Mouse (Mus musculus): Measurements from ENCODE around the gene Olfr1339.

Gene Olfr1339

GRCm38 (mm10) chr4:118731875-118732274 is at the start of gene Olfr1339:
Olfr1339 (plus strand) TSS chr4:118732175.
- in situ Hi-C loops (cut with MboI; ENCODE audit: low pct_unique_long_range_greater_than_20kb in 1 of 2, low sequenced_read_pairs in 2 of 2, unreplicated experiment in 1 of 2) = loop anchor here in 1 of 2 experiments (25.0 kb wide), 1 partner anchor 430 kb away; the partner anchor contains the start of gene Zfp691

- in situ Hi-C loops (cut with MboI; ENCODE audit: low pct_unique_long_range_greater_than_20kb in 1 of 2, low sequenced_read_pairs in 2 of 2, unreplicated experiment in 1 of 2) = no loop called here
Measured at GRCm38 (mm10) chr4:118687086-118687485, 44.9 kb upstream of the Olfr1339 start.

GRCm38 (mm10) chr4:118692412-118692973 is 39.5 kb upstream of the Olfr1339 start, which contains the start of gene Olfr1342:
Olfr1342 (minus strand) TSS chr4:118692756.
- in situ Hi-C loops (cut with MboI; ENCODE audit: low pct_unique_long_range_greater_than_20kb in 1 of 2, low sequenced_read_pairs in 2 of 2, unreplicated experiment in 1 of 2) = no loop called here

- in situ Hi-C loops (cut with MboI; ENCODE audit: low pct_unique_long_range_greater_than_20kb in 1 of 2, low sequenced_read_pairs in 2 of 2, unreplicated experiment in 1 of 2) = no loop called here
Measured at GRCm38 (mm10) chr4:118693812-118694211, 38.2 kb upstream of the Olfr1339 start.

GRCm38 (mm10) chr4:118703223-118703622 is 28.8 kb upstream of the Olfr1339 start, which contains the start of gene Olfr1341:
Olfr1341 (plus strand) TSS chr4:118703523.
- in situ Hi-C loops (cut with MboI; ENCODE audit: low pct_unique_long_range_greater_than_20kb in 1 of 2, low sequenced_read_pairs in 2 of 2, unreplicated experiment in 1 of 2) = no loop called here

GRCm38 (mm10) chr4:118708086-118708485 is 23.9 kb upstream of the Olfr1339 start:
- in situ Hi-C loops (cut with MboI; ENCODE audit: low pct_unique_long_range_greater_than_20kb in 1 of 2, low sequenced_read_pairs in 2 of 2, unreplicated experiment in 1 of 2) = no loop called here

GRCm38 (mm10) chr4:118711656-118712055 is 20.3 kb upstream of the Olfr1339 start:
- in situ Hi-C loops (cut with MboI; ENCODE audit: low pct_unique_long_range_greater_than_20kb in 1 of 2, low sequenced_read_pairs in 2 of 2, unreplicated experiment in 1 of 2) = no loop called here

- in situ Hi-C loops (cut with MboI; ENCODE audit: low pct_unique_long_range_greater_than_20kb in 1 of 2, low sequenced_read_pairs in 2 of 2, unreplicated experiment in 1 of 2) = no loop called here
Measured at GRCm38 (mm10) chr4:118719838-118720237, 12.1 kb upstream of the Olfr1339 start, which contains the start of gene Olfr1340. Olfr1340 (plus strand) TSS chr4:118720138.

GRCm38 (mm10) chr4:118721742-118722483 is 10.1 kb upstream of the Olfr1339 start:
- in situ Hi-C loops (cut with MboI; ENCODE audit: low pct_unique_long_range_greater_than_20kb in 1 of 2, low sequenced_read_pairs in 2 of 2, unreplicated experiment in 1 of 2) = no loop called here

GRCm38 (mm10) chr4:118739574-118739973 is 7.6 kb downstream of the Olfr1339 start:
- in situ Hi-C loops (cut with MboI; ENCODE audit: low pct_unique_long_range_greater_than_20kb in 1 of 2, low sequenced_read_pairs in 2 of 2, unreplicated experiment in 1 of 2) = loop anchor here in 1 of 2 experiments (25.0 kb wide), 1 partner anchor 423 kb away; the partner anchor contains the start of gene Zfp691

- in situ Hi-C loops (cut with MboI; ENCODE audit: low pct_unique_long_range_greater_than_20kb in 1 of 2, low sequenced_read_pairs in 2 of 2, unreplicated experiment in 1 of 2) = loop anchor here in 1 of 2 experiments (25.0 kb wide), 1 partner anchor 421 kb away; the partner anchor contains the start of gene Zfp691
Measured at GRCm38 (mm10) chr4:118740988-118741698, 9.2 kb downstream of the Olfr1339 start.

- in situ Hi-C loops (cut with MboI; ENCODE audit: low pct_unique_long_range_greater_than_20kb in 1 of 2, low sequenced_read_pairs in 2 of 2, unreplicated experiment in 1 of 2) = loop anchor here in 1 of 2 experiments (25.0 kb wide), 1 partner anchor 420 kb away; the partner anchor contains the start of gene Zfp691
Measured at GRCm38 (mm10) chr4:118741881-118742280, 9.9 kb downstream of the Olfr1339 start.

GRCm38 (mm10) chr4:118758637-118759036 is 26.7 kb downstream of the Olfr1339 start, which contains the start of gene Olfr1338:
Olfr1338 (minus strand) TSS chr4:118758737.
- in situ Hi-C loops (cut with MboI; ENCODE audit: low pct_unique_long_range_greater_than_20kb in 1 of 2, low sequenced_read_pairs in 2 of 2, unreplicated experiment in 1 of 2) = no loop called here

- in situ Hi-C loops (cut with MboI; ENCODE audit: low pct_unique_long_range_greater_than_20kb in 1 of 2, low sequenced_read_pairs in 2 of 2, unreplicated experiment in 1 of 2) = no loop called here
Measured at GRCm38 (mm10) chr4:118782486-118782885, 50.5 kb downstream of the Olfr1339 start, which contains the start of gene Olfr1337. Olfr1337 (minus strand) TSS chr4:118782586.

Measured in mouse embryonic stem cell (cell line).